Mouse (Mus musculus) CH12.LX (cell line): ENCODE measurements around the gene Lama4. TPM values are rescaled to one million over a fixed set of nuclear protein-coding genes. Genes with fewer than 3 reads are reported as not detected.

Experiments
- DNase-seq: peaks from one replicate; pipeline ENCODE4 v3.0.0-alpha.2; 2013; ENCODE audit errors: extremely low read depth
- H3K27ac ChIP-seq: 2 replicates; pipeline ENCODE4 v1.5.1; 2012; ENCODE audit warnings: low read depth, mild to moderate bottlenecking, control low read depth, moderate library complexity; ENCODE audit not compliant: insufficient read depth
- H3K27me3 ChIP-seq: replicated peaks from 2 replicates; pipeline ENCODE3; 2012; ENCODE audit warnings: inconsistent platforms
- H3K36me3 ChIP-seq, 2 experiments: replicated peaks in 1 of 2; 2 replicates each; pipeline versions ENCODE3 to v1.6.1; 2012; ENCODE audit warnings: inconsistent platforms in 1 of 2, low read length in 1 of 2, mild to moderate bottlenecking in 1 of 2, mixed read lengths in 1 of 2, moderate library complexity in 1 of 2; ENCODE audit not compliant: control insufficient read depth in 1 of 2, insufficient read depth in 1 of 2
- H3K4me1 ChIP-seq, 2 experiments: 2 replicates each; pipeline ENCODE4 v1.6.1; 2012; ENCODE audit warnings: inconsistent platforms in 1 of 2, moderate library complexity in 1 of 2; ENCODE audit not compliant: insufficient read depth in 2 of 2, control insufficient read depth in 1 of 2
- H3K4me2 ChIP-seq: 2 replicates; pipeline ENCODE4 v1.6.1; 2012; ENCODE audit warnings: low read depth, mild to moderate bottlenecking, control low read depth; ENCODE audit not compliant: poor library complexity, insufficient read depth, severe bottlenecking
- H3K4me3 ChIP-seq, 3 experiments: fragments of 150-350 bp in 1 of 3; sonication (generic) in 1 of 3; replicated peaks in 1 of 3; 2 replicates each; pipeline versions ENCODE3 to v1.5.1; 2011 to 2012; ENCODE audit warnings: low read depth in 2 of 3, low read length in 2 of 3, mild to moderate bottlenecking in 2 of 3, moderate library complexity in 2 of 3, control low read depth in 1 of 3, improper control_type of control experiment in 1 of 3, inconsistent platforms in 1 of 3, mixed read lengths in 1 of 3; ENCODE audit not compliant: poor library complexity in 1 of 3
- H3K79me2 ChIP-seq: replicated peaks from 2 replicates; pipeline ENCODE4 v1.6.1; 2012; ENCODE audit warnings: mild to moderate bottlenecking, moderate library complexity; ENCODE audit not compliant: control insufficient read depth, poor library complexity, insufficient read depth, severe bottlenecking; ENCODE audit errors: extremely low read depth
- H3K9ac ChIP-seq: 2 replicates; pipeline ENCODE4 v1.6.1; 2012; ENCODE audit warnings: low read depth, mild to moderate bottlenecking, control low read depth, moderate library complexity; ENCODE audit not compliant: insufficient read depth
- H3K9me3 ChIP-seq: replicated peaks from 2 replicates; pipeline ENCODE3; 2012; ENCODE audit warnings: low read length, inconsistent platforms, mixed read lengths
- BHLHE40 ChIP-seq: IDR thresholded peaks from 2 replicates; pipeline ENCODE4 v1.6.1; 2011; ENCODE audit warnings: mild to moderate bottlenecking, low read depth, low read length, improper control_type of control experiment
- CTCF ChIP-seq, 2 experiments: IDR thresholded peaks in 1 of 2; conservative IDR thresholded peaks in 1 of 2; 2 replicates each; pipeline ENCODE4 v1.5.1; 2011 to 2012; ENCODE audit warnings: low read depth in 2 of 2, low read length in 2 of 2, improper control_type of control experiment in 1 of 2, inconsistent platforms in 1 of 2, mild to moderate bottlenecking in 1 of 2, moderate library complexity in 1 of 2
- ELF1 ChIP-seq: IDR thresholded peaks from 2 replicates; pipeline ENCODE4 v1.6.1; 2014; ENCODE audit warnings: low read depth, mild to moderate bottlenecking, inconsistent platforms, low read length, improper control_type of control experiment
- GABPA ChIP-seq: IDR thresholded peaks from 2 replicates; pipeline ENCODE4 v1.6.1; 2012; ENCODE audit warnings: low read depth, low read length, improper control_type of control experiment, inconsistent platforms; ENCODE audit not compliant: insufficient replicate concordance
- IRF4 ChIP-seq: IDR thresholded peaks from 2 replicates; pipeline ENCODE4 v1.6.1; 2014; ENCODE audit warnings: low read depth, mild to moderate bottlenecking, inconsistent platforms, low read length, improper control_type of control experiment
- JUN ChIP-seq: IDR thresholded peaks from 2 replicates; pipeline ENCODE4 v1.6.1; 2011; ENCODE audit warnings: low read depth, mild to moderate bottlenecking, low read length, improper control_type of control experiment, moderate library complexity; ENCODE audit not compliant: insufficient read depth
- JUND ChIP-seq: conservative IDR thresholded peaks from 2 replicates; pipeline ENCODE4 v1.6.1; 2011; ENCODE audit warnings: low read depth, low read length, improper control_type of control experiment
- MAX ChIP-seq: IDR thresholded peaks from 2 replicates; pipeline ENCODE4 v1.6.1; 2011; ENCODE audit warnings: low read length, improper control_type of control experiment
- MEF2A ChIP-seq: IDR thresholded peaks from 2 replicates; pipeline ENCODE4 v1.6.1; 2014; ENCODE audit warnings: low read depth, mild to moderate bottlenecking, inconsistent platforms, low read length, improper control_type of control experiment, borderline replicate concordance
- MXI1 ChIP-seq: IDR thresholded peaks from 2 replicates; pipeline ENCODE4 v1.6.1; 2011; ENCODE audit warnings: mild to moderate bottlenecking, low read depth, low read length, improper control_type of control experiment
- NELFE ChIP-seq: IDR thresholded peaks from 2 replicates; pipeline ENCODE4 v1.6.1; 2011; ENCODE audit warnings: low read depth, low read length, improper control_type of control experiment
- NRF1 ChIP-seq: IDR thresholded peaks from 2 replicates; pipeline ENCODE4 v1.6.1; 2014; ENCODE audit warnings: low read depth, mild to moderate bottlenecking, inconsistent platforms, low read length, improper control_type of control experiment, moderate library complexity
- PAX5 ChIP-seq: IDR thresholded peaks from 2 replicates; pipeline ENCODE4 v1.6.1; 2012; ENCODE audit warnings: low read length, inconsistent platforms, mixed read lengths
- RCOR1 ChIP-seq: conservative IDR thresholded peaks from 2 replicates; pipeline ENCODE4 v1.6.1; 2012; ENCODE audit warnings: low read depth, mild to moderate bottlenecking, inconsistent platforms, low read length, improper control_type of control experiment
- SIN3A ChIP-seq: IDR thresholded peaks from 2 replicates; pipeline ENCODE4 v1.6.1; 2012; ENCODE audit warnings: low read length, improper control_type of control experiment, inconsistent platforms
- SMC3 ChIP-seq: IDR thresholded peaks from 2 replicates; pipeline ENCODE4 v1.6.1; 2011; ENCODE audit warnings: low read depth, low read length, improper control_type of control experiment
- TCF12 ChIP-seq: IDR thresholded peaks from 2 replicates; pipeline ENCODE4 v1.6.1; 2014; ENCODE audit warnings: low read depth, mild to moderate bottlenecking, inconsistent platforms, low read length, improper control_type of control experiment
- UBTF ChIP-seq: IDR thresholded peaks from 2 replicates; pipeline ENCODE4 v1.6.1; 2012; ENCODE audit warnings: low read depth, mild to moderate bottlenecking, inconsistent platforms, low read length, improper control_type of control experiment, moderate library complexity
- USF1 ChIP-seq: IDR thresholded peaks from 2 replicates; pipeline ENCODE4 v1.6.1; 2014; ENCODE audit warnings: low read depth, mild to moderate bottlenecking, inconsistent platforms, low read length, improper control_type of control experiment
- ZC3H11A ChIP-seq: IDR thresholded peaks from 2 replicates; pipeline ENCODE4 v1.6.1; 2012; ENCODE audit warnings: low read depth, mild to moderate bottlenecking, inconsistent platforms, low read length, improper control_type of control experiment
- ZKSCAN1 ChIP-seq: IDR thresholded peaks from 2 replicates; pipeline ENCODE4 v1.6.1; 2012; ENCODE audit warnings: low read depth, inconsistent platforms, low read length, improper control_type of control experiment, borderline replicate concordance
- dilution Hi-C: fragments of 300-500 bp; cut with MboI; formaldehyde crosslinking; loops from 2 replicates; pipeline ENCODE4 v1.14.3; 2020; ENCODE audit warnings: low sequenced_read_pairs; ENCODE audit not compliant: extremely low pct_unique_long_range_greater_than_20kb, extremely low pct_ligation_motif_present
- in situ Hi-C: fragments of 300-500 bp; cut with MboI; formaldehyde crosslinking; loops from 3 replicates; pipeline ENCODE4 v1.14.3; 2019; ENCODE audit warnings: low sequenced_read_pairs, low pct_ligation_motif_present, low pct_unique_long_range_greater_than_20kb, mixed read lengths
- polyA plus RNA-seq: library from polyadenylated mRNA; unstranded; fragments of >175 nt; gene quantifications from 2 replicates; pipeline ENCODE4 v1.2.1, GENCODE M21; 2012; ENCODE audit warnings: low read depth; ENCODE audit not compliant: insufficient read length
- total RNA-seq, 2 experiments: library from RNA; depleted of rRNA; stranded (reverse); fragments of 300-350 nt in 1 of 2; fragments of >200 nt in 1 of 2; gene quantifications; 2 replicates each; pipeline ENCODE4 v1.2.3; 2012 to 2014

Gene Lama4
- total and polyA plus RNA-seq, 3 experiments: 0.08 to 0.50 (median 0.19) TPM

- H3K27ac ChIP-seq: no peak overlapping the region
- no peak overlapping the region for H3K4me3 ChIP-seq
- H3K36me3 ChIP-seq: no peaks in the 10 kb centered on the region
- TF ChIP-seq NELFE (no peak), NRF1 (no peak), CTCF (conservative IDR thresholded peaks at IDR 0.05 in 1 of 2, IDR thresholded peaks at IDR 0.05 in 1 of 2; ENCODE audit: low read depth in 2 of 2, low read length in 2 of 2) (no peak), IRF4 (no peak), MXI1 (no peak), TCF12 (no peak), GABPA (no peak), UBTF (no peak), SIN3A (no peak)
- H3K27me3 ChIP-seq: no peaks in the 10 kb centered on the region
- in situ Hi-C loops: no loop called here
- dilution Hi-C loops: no loop called here
- peaks cover 0 to 3% of the 10 kb centered on the region in 2 experiments; a peak in 1 of 4 replicates for H3K4me1 ChIP-seq
- DNase-seq: no peak
- no peaks in the 10 kb centered on the region for H3K79me2 ChIP-seq
- no peak overlapping the region for H3K4me2 ChIP-seq
- H3K9me3 ChIP-seq: no peaks in the 10 kb centered on the region
- H3K9ac ChIP-seq: no peak overlapping the region
Observed at GRCm38 (mm10) chr10:38928940-38929697, 36.2 kb upstream of the Lama4 start.

GRCm38 (mm10) chr10:38944701-38945100, 20.6 kb upstream of the Lama4 start:
- no peak for TF ChIP-seq BHLHE40
- TF ChIP-seq JUND: no peak
- TF ChIP-seq JUN: no peak
- no peak for TF ChIP-seq ELF1
- no peak for TF ChIP-seq SMC3
- no peak for TF ChIP-seq PAX5
- TF ChIP-seq UBTF: no peak
- TF ChIP-seq ZC3H11A: no peak
- no peak for TF ChIP-seq RCOR1
- TF ChIP-seq NELFE: no peak
- TF ChIP-seq CTCF (conservative IDR thresholded peaks at IDR 0.05 in 1 of 2, IDR thresholded peaks at IDR 0.05 in 1 of 2; ENCODE audit: low read depth in 2 of 2, low read length in 2 of 2): no peak
- no peak for TF ChIP-seq MXI1
- no peak for TF ChIP-seq ZKSCAN1
- no peak for TF ChIP-seq MAX
- TF ChIP-seq MEF2A: no peak
- no peak for TF ChIP-seq TCF12
- no peak for TF ChIP-seq USF1
- Histone ChIP-seq H3K4me2 (no peak overlapping the region), H3K27me3 (no peaks in the 10 kb centered on the region), H3K9ac (no peak overlapping the region), H3K27ac (no peak overlapping the region), H3K4me3 (no peak overlapping the region), H3K4me1 (peaks cover 0 to 10% of the 10 kb centered on the region in 2 experiments; a peak in 2 of 4 replicates), H3K9me3 (no peaks in the 10 kb centered on the region), H3K36me3 (no peaks in the 10 kb centered on the region), H3K79me2 (no peaks in the 10 kb centered on the region)
- DNase-seq: no peak
- in situ Hi-C loops (no loop called here), dilution Hi-C loops (no loop called here)
